Mouse (Mus musculus) spleen, adult 12 weeks (tissue): ENCODE results near the gene Cant1.

Experiments used
- DNase-seq: peaks from one replicate; pipeline ENCODE4 v3.0.0; 2022; ENCODE audit warnings: low spot score

The Cant1 gene

DNA sequence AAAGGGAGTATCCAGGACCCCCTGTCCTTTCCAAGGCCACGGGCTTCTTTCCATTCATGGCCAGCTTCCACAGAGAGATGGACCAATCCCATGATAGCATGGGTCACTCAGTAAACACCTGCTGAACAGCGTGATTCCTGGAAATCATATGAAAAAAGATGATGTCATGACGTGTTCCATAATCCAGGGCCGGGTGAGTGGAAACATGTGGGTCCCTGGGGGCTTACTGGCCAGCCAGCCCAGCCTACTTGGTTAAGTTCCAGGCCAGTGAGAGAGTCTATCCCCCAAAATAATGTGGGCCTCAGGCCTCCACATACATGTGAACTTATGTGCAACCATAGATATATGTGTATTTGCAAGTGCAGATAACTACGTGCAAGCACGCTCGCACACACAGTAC is 47.0 kb downstream of the Cant1 start:
- no peak for DNase-seq

DNA sequence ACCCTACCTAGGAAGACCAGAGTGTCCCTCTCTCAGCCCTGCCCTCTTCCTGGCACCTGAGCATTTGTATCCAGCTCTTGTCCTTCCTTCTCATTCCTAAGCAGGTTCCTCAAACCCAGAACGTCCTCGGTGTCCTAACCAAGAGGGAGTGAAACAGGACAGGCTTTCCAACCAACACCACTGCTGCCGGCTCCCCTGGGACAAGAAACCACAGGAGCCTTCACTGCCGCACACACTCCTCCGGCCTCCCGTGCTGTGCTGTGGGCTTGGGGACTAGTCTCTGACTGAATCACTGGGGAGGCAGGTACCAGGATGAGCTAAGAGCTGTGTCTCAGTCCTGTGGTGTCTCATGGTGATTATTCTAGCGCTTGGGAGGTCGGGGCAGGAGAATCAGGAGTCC is 49.2 kb downstream of the Cant1 start:
- DNase-seq: no peak

DNA sequence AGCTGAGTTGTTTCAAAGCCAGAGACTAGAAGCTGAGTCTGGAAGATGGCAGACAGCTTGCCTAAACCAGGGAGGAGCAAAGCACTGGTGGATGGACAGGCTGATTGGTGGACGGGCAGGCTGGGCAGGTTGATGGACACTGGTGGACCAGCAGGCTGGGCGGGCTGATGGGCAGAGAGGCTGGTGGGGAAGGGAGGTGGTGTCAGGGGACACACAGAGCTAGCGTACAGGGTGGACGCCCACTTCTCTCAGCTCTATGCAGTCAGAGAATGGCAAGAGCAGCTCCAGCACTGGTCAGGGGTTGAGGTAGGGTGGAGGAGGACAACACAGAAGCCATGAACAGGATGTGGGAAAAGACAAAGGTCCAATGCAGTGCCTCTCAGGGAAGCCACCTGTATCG is 49.6 kb downstream of the Cant1 start:
- no peak for DNase-seq

DNA sequence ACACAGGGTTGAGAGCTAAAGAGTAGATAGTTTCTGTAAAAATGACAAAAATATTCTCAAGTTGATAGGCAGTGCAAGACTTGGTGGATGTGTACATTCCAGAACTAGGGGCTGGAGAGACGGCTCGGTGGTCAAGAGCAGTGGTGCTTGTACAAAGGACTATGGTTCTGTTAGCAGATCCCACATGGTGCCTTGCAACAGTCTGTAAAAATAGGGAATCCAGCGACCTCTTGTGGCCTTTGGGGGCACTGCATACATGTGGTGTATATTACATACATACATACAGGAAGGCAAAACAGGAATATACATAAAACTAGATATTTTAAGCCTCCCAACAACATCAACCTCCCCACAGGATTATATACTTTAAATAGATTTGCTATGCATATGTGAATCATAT is 50.6 kb downstream of the Cant1 start:
- no peak for DNase-seq

DNA sequence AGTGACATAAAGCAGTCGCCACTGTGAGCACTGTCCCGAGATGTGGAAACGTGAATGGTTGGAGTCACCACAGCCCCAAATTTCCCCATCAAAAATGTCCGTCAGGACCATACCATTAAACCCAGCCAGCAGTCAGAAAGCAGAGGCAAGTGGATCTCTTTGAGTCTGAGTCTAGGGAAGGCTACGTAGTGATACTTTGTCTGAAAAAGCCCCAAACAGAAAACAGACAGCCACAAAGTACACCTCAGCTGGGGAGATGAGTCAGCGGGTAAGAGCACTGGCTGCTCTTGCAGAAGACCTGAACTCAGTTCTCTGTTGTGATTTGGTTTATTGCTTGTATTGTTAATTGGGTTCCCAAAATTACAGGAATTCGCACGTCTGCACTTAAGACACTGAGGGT is 52.3 kb downstream of the Cant1 start:
- no peak for DNase-seq

DNA sequence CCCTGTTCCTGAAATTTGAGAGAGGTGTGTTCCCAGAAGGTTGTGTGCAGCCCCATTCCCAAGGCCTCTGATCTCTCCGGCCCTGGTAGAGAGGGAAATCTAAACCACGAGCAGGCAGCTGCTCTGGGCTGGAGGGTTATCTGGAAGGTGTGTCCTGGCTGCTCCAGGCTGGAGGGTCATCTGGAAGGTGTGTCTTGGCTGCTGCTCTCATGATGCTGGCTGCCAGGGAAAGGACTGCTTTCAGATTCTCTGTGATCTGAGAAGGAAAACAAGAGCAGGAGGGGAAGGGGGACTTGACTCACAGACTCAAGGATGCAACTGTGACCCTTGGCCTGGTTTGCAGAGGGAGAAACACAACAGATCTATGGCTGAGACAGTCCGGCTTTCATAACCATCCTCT is 52.8 kb downstream of the Cant1 start:
- DNase-seq: no peak

DNA sequence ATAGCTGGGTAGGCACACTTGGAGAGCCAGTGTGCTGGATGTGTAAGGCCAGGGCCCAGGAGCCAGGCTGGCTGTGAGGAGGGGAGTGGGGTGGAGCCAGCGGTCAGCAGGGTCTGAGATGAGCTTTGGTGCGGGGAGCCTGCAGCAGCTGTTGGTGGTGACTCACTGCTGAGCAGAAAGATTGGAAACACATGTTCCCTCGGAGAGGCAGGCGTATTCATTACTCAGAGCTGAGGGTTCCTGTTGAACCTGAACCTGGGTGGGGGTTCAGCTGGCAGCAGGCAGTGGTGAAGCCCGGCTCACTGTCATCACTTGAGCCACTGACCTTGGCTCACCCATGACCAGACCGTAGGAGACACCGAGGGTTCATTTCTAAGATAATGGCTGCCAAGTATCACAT is 53.7 kb downstream of the Cant1 start:
- no peak for DNase-seq

DNA sequence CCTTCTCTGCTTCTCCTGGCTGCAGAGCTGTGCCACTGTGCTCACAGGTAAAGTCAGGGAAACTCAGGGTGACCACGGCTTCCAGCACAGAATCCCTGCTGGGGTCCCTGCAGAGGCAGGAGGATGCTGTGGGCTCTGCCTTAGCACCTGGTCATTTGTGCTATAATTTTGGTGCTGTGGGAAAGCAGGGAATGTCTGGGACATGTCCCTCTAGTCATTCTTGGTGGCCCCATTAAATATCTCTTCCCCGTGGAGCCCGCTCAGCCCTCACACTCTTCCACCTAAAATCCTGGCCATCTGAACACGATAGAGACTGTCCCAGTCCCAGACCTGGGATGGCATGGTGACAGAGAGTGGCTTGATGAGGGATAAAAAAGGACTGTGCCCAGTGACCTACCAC is 54.9 kb downstream of the Cant1 start:
- no peak for DNase-seq

DNA sequence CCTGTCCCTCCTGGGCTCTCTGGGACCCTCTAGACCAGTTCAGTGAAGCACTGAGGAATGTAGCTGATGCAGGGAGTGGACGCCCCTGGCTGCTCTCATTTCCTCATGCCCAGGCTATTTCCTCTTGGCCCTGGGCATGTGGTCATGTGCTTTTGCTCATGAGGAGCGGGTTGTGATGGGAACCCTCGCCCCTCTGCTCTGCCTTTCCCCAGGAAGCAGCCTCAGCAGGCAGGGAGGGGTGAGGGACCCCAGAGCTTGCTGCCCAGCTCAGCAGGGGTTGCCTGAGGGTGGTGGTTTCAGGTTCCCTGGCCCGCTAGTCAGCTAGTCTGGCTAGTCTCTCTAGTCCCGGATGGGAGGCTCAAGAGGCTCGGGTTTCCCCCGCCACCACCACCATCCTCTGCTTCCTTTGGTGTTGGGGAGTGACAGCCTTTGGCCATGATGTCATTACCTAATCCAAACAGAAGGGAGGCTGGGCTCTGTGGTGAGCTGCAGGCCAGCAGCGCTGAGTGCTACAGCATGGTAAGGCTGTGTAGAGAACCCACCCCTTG is 55.8 kb downstream of the Cant1 start:
- no peak for DNase-seq

DNA sequence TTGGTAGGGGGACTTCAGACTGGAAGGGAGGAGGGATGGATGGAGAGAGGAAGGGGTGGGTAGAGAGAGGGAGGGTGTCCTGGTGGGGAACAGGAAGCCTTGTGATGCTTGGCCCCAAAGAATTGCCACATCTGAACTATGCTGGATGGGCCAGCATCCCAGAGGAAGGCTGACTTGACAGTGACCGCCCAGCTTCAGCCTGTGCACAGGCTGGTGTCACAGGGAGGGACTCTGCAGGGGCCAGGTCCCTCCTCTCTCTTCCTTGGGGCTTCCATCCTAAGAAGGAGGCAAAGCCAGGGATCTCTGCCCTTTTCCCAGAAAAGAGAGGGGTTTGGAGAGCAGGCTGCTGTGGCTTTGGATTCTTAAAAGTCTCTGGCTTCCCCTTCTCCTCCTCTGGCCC is 56.4 kb downstream of the Cant1 start:
- no peak for DNase-seq

DNA sequence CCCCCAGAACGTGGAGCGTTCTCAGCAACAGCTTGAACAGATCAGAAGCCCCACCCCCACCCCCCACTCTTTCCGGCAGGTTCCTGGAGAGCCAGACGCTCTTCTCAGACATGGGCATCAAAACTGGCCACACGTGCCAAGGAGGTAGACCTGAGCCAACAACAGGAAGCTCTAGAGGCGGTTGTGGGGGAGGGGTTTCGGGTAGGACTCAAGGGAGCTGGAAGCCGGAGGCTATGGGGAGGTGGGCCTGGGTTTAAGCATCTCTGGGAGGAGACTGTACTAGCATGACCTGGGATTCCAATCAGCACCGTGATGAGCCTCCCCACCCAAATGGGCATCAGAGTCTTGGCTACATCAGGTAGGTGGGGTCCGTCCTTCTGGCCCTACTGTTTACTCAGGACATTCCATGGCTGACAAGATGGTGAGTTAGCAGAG is 58.0 kb downstream of the Cant1 start:
- no peak for DNase-seq

DNA sequence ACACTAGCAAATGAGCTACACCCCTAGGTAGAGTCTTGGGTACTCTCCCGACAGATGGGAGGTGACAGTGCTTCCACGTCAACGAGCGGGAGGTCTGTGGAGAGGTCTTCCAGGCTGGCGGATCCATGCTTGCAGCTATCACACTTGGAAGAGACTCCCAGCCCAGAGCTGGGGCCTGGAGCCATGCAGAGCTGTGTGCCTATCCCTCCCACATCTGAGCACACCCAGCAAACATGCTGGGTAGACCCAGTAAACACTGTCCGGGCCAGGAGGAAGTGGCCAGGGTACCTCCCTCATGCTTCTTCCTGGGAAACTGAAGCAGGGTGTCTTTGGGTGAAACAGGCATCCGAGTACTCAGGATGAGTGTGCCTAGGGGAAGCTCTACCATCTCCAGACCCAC is 58.4 kb downstream of the Cant1 start:
- DNase-seq: no peak
